Mouse (Mus musculus): ENCODE results near the gene Il1rap.

Gene Il1rap

DNA sequence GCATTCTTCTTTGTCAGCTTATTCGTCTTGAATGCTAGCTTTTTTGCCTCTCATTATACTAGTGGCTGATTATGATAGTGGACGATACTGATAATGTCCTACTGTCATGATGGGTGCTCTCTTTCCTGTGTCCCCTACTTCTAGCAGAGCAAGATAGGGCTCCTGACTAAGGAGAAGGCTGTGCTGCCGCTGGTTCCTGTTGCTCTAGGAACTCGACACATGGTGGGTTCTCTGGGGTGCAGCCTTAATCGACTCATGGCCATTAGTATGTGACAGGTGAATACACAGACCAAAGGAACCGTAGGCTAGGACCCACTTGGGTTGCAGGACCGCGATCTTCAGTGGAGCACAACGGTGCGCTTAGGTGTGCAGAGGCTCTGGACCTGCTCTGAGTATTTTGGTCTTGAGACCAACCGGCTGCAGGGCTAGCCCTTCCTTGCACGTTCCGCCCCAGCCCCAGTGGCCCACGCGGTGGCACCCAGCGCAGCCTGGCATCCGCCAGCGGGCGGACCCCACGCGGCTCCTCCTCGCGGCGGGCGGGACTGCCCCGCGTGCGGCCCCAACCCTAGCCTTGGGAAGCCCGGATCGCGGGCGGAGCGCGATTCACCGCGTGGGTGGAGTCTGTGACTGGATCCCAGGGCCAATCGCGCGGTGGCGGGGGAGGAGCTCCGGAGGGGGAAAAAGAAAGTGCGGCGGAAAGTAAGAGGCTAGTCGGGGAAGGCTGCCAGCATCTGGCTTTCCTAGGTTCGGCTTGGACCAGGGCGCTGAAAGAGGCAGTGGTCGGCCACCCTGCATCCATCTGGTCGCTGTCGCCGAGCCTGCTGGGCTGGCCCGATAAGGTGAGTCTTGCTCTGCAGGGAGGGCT, at the start of gene Il1rap:
Gene Il1rap, plus strand, starts transcription at position 657 of the 865 bp plus-strand sequence.
- in situ Hi-C loops (cut with MboI, MseI): no loop called here

DNA sequence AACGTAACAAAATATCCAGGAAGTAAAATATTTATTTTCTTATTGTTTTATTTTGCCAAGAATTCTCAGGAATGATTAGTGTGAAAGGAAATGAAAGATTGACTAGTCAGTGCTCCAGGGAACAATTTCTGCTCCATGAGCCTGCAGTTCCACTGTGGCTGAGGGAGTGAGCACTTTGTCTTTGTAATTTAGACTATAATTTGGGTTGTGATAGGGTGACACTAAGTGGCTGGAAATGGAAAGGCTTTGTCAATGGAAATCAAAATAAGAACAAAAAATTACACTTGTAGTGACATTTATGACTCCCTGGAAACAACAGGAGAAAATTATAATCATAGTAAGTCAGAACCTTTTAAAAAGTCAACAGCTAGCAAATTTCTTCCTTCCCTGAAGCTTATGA, 49.2 kb upstream of the Il1rap start:
- in situ Hi-C loops (cut with MboI, MseI): no loop called here

DNA sequence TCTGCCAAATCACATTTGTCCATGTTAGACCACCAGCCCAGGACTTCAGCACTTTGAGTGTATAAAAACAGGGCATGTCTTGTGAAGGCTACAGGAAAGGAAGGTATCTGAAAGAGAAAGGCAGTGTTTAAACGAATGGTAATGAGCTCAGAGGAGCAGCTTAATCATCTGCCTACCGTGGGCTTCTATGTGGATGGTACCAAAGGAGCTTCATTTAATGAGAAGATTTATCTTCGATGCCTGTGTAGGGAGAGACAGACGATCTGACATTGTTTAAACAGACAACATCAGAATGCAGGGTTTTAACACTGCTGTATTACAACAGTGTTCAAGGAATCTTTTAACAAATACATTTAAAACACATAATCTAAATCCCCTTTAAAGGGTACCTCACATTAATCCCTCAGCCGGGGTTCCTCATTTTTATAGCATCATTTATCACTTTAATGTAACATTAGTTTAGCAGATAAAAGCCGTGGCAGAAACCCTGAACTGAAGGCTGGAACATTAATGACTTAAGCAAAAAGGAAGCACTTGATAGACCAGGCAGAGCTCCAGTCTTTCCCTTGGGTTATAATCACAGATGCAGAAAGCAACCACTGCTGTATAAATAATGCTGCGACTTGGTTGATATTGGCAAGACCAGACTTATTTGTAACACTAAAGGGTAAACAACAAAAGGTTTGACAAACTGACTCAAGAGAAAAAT, 35.2 kb upstream of the Il1rap start:
- in situ Hi-C loops (cut with MboI, MseI): no loop called here

DNA sequence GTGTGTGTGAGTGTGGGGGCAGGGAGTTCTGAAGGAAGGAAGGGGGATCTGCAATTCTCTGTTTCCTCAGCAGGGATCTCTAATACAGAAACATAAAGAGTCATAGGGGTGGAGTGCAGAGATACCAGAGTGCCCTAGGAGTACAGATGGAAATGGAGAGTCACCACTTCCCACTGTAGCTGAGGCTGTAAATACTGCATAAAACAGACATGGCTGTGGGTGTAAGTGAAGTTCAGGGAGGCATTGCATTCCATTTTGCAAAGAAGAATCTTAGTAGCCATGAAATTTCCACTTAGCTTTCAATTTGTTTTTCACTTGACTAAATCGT, 34.7 kb upstream of the Il1rap start:
- in situ Hi-C loops (cut with MboI, MseI): no loop called here

DNA sequence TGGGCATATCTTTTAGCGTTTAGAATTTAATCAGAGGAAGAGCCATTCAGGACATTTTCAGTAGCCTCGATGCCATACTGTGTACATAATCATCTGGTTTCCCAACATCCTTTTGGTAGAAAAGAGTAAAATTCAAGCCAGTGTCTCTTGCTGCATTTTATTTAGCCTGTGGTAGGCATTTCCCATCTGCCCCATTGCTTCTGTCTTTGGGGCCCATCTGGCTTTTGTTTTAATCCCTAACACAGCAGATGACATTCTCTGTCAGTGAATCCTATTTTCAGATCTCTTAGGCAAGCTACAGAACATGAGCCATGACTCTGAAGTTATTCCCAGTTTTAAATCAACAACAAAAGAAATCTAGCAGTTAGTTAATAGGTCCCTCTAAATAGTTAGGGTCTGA, 32.3 kb upstream of the Il1rap start:
- in situ Hi-C loops (cut with MboI, MseI): no loop called here

DNA sequence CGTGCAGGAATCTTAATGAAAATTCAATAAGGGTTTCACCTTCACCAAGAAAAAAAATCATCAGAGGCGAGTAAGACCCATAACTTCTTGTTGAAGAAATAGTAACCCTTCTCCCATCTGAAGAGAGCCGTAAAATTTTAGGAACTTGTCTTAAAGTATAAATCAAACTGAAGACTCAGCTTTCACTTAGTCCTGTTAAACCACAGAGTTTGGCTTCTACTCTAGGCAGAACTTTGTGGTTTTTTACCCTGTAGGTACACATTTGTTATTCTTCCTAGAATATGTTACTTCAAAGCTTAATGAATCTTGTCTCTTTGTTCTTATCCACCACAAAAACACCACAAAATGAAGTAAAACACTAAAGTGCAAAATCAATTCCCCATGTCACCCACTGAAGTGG, 29.3 kb upstream of the Il1rap start:
- in situ Hi-C loops (cut with MboI, MseI): no loop called here

DNA sequence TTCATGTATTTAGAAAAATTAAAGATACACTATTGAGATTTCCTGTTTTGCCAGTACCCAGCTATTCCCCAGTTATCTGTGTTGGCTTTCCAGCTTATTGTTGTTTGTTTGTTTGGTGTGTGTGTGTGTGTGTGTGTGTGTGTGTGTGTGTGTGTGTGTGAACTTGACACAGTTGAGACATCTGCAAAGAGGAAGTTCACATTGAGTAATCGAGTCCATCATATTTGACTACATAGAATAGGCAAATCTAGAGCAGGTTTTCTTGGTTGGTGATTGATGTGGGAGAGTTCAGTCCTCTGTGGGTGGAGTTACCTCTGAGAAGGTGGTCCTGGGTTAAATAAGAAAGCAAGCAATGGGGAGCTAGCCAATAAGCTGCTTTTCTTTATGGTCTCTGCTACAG, 22.7 kb upstream of the Il1rap start:
- in situ Hi-C loops (cut with MboI, MseI): no loop called here

DNA sequence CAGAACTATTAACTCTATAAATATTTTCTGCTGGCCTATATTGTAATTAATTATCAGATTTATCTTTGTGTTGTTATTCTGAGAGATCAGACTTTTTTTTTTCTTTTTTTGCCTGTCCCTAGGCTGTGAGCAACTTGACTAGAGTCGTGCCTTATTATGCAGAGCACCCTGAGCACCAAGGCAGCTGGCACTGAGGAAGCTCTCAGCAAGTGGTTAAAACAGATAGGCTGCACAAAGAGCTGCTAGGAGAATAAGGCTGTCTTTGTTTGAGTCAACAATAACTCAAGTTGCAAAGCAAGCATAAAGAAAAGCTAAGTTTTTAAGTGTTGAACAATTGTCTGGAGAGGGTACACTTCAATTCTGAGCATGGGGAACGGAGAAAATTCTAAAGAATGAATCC, 19.8 kb upstream of the Il1rap start:
- in situ Hi-C loops (cut with MboI, MseI): no loop called here

DNA sequence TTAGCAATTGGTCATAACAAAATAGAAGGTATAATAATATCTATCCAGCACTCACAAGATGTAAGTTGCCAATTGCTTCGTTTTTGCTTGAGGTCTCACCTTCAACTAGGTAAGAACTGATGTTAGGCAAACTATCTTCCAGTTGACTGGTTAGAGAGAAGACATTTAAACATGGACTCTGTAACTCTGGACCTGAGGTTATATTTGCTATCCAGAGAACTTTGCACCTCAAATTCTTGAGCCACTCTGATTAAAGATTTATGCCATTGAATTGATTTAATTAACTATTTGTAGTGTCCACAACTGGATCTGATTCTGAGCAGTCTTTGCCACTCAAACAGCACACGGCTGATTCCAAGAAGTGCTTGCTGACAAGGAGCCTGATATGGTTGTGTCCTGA, 18.7 kb upstream of the Il1rap start:
- in situ Hi-C loops (cut with MboI, MseI): no loop called here

DNA sequence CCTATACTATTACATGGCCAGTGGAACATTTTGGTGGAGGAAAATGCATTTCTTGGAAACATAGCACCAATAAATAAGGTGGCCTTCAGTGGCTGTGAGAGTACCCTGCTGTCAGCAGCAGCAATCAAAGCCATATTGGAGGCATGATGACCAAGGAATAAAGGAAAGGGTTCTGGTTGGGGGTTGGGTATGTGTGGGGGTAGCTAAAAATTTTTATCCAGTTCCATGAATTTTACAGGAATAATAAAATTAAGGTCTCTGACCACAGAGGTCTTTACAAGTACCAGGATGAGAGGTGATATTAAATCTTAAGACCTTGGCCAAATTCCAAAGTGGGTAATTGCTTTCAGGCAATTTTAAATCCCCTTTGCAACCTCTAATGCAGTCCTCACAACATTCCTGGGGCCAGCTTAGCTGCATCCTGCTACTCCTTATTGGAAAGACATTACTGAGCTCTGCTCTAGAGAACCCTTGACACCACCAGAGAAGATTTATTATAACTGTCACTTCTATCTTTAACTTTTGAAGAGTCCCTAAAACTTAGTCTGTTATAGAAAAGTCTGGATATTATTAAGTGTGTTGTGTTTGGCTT, 12.0 kb upstream of the Il1rap start:
- in situ Hi-C loops (cut with MboI, MseI): no loop called here

DNA sequence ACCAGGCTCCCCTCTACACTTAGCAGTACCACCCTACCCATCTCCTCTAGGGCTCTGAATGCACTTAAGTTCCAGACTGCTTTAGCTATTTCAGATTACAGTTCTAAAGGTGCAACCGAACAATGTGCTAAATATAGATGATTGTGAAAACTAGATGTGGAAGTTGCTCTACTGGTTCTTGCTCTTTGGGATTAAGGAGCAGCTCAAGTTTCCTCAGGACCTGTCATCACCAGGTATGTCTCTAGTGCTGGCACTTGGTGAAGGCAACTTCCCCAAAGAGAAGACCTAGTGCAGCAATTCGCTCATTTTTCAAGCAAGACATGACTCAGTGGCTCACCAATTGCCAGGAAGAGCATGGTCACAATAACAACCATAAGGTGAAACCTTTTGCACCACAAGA, 9.7 kb upstream of the Il1rap start:
- in situ Hi-C loops (cut with MboI, MseI): loop anchor here (10.0 kb wide), 1 partner anchor 597 kb away; no protein-coding TSS in a partner anchor

DNA sequence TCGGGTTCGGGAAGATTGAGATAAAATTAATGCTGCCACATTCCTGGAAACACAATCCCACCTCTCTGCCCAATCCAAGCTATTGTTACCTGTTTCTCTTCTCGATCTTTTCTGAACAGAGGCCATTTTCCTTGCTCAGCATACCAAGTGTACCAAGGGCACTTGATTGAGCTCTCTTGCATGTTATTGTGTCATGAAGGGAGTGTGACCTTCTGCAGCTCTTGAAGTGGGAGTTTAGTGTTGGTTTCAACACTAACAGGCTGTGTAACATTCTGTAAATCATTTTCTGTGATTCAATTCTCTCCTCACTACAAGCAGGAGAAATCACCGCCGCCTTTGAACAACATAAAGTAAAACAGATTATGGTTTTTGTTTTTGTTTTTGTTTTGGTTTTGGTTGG, 7.3 kb upstream of the Il1rap start:
- in situ Hi-C loops (cut with MboI, MseI): loop anchor here (10.0 kb wide), 1 partner anchor 599 kb away; no protein-coding TSS in a partner anchor

DNA sequence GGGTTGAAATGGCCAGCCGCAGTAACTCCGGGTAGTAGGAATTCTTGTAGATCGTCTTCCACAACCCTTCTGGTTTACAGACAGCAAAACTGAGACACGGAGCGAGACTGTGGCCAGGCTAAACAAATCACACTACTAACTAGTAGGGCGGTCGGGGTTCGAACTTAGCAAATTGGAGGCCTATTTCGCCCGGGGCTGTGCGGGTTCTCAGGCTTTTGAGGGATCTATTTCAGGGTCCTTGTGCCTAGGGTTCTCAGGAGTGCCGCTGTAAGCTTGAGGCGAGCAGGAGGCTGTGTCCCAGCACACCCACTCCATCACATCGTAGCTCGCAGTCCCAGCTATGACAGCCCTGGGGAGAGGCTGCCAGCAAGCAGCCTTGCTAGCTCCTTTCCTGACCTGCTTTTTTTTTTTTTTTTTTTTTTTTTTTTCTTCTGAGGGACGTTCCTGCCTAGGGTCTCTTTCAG, 441 bp downstream of the Il1rap start:
- in situ Hi-C loops (cut with MboI, MseI): no loop called here

DNA sequence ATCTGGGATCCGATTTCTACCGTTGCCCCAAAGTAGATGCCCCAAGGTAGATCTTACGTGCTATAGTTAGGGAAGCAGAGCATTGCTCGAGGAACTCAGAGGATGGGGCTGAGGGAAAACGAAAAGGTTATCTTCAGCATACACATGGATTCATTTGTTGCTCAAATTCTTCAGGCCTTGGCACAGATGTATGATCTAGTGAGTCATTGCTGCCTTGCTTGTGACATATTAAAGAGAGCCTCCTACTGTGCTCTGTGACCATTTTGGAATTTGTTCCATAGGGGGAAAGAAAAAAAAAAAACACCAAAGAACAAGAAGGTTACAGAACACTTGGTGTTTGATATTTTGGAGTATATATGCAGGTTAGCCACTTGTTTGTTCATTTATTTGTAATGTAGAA, 4.3 kb downstream of the Il1rap start:
- in situ Hi-C loops (cut with MboI, MseI): no loop called here

DNA sequence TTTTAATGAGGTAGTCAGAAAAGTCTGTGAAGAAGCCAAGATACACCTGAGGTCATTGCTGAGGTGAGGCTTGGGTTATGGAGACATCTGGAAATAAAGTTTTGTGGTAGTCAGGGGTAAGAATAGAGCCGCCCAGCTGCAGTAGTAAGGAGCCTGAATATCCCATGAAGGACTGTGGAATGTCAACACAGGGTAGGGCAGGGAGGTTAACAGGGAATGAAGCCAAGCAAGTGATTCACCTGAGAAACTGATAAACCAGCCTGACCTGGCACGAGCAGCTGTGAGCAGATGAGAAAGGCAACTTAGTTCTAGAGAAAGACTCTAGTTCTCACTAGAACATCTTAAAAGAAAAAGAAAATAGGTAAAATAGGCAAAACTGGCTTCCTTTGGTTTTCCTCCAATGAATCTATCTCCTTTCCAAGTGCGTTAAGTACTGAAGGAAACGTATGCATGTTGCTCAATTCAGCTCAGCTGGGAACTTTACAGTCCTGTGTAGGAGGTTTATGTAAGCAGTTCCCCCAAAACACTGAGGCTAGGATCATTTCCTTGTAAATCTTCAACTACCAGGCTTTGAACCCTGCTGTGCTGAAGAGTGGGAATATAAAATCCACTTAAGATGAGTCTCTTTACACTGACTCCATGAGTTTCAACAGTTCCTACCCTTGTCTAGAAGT, 9.5 kb downstream of the Il1rap start:
- in situ Hi-C loops (cut with MboI, MseI): no loop called here

DNA sequence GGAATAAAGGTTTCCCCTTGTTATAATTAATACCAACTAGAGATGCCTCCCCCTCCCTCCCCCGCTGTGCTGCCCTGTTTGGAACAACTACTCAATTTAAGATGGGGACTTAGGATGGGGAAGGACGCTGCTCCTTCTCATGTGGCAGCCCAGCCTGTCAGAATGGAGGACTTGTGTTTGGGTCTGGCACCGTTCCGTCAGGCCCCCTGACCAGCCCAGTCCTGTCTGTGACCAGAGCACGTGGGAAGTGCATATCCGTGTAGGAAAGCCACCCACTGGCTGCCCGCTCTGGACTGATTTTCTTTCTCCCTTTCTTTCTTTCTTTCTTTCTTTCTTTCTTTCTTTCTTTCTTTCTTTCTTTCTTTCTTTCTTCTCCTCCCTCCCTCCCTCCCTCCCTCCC, 14.9 kb downstream of the Il1rap start:
- in situ Hi-C loops (cut with MboI, MseI): no loop called here

DNA sequence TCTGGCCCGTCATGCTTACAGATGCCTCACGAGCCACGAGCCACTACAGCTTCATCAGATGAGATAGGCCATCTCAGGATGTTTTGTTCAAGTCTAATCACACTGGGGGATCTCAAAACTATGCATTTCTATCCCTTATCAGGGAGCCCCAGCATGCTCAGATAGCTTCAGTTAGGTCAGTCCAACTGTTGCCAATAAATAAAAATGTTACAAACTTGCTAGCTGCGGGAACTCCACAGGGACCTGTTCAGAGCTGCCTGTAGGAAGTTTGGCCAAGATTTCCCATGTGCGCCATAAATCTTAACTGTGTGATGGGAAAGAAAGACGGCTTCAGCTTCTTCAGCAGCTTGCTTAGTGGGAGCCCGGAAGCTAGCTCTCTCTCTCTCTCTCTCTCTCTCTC, 15.8 kb downstream of the Il1rap start:
- in situ Hi-C loops (cut with MboI, MseI): no loop called here

DNA sequence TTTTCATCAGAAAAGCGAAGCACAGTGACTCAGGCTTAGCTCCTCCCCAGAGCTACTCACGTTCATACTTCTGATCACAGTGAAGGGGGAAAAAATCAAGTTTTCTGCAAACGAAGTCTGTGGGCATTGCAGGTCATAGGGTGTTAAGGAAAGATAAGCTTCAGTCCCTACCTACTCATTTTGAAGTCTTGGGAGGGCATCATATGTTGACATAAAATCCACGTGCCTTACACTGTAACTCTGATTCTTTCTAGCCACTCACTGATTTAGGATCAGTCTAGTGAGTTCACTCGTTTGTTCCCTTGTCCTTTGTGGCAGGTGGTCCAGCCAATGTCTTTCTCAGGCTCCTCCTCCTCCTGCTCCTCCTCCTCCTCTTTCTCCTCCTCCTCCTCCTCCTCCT, 17.1 kb downstream of the Il1rap start:
- in situ Hi-C loops (cut with MboI, MseI): no loop called here

DNA sequence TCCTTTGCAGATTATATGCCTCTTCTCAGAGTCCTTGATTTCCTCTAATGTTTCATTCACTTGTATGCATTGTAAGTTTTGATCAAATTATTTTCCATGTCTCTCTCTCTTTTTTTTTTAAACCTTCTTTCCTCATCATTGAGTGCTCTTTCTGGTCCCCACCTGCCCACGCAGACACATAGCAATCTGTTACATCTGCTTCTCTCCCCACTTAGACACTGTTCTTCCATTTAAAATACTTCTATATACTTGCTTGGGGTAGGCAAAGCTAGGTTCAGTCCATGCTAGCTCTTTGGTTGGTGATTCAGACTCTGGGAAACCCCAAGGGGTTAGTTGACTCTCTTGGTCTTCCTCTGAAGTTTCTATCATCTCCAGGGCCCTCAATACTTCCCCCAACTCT, 20.0 kb downstream of the Il1rap start:
- in situ Hi-C loops (cut with MboI, MseI): loop anchor here (10.0 kb wide), 1 partner anchor 843 kb away; no protein-coding TSS in a partner anchor

DNA sequence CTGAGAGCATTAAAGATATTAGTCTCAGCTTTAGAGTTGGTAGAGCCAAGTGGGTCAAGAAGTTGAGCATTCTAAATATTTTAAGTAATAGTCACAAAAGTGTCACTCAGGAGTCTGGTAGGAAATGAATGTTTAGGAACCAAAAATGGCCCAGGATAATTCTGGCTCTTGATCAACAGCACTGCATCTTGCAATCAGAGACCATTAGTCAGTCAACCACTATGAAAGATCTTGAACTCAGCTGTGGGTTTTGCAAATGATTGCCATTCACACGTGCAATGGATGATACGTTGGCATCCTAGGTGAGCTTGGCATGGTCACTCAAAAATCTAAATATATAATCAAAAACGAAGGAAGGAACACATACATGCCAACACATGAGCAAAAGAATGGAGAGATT, 23.1 kb downstream of the Il1rap start:
- in situ Hi-C loops (cut with MboI, MseI): loop anchor here (10.0 kb wide), 1 partner anchor 840 kb away; no protein-coding TSS in a partner anchor

DNA sequence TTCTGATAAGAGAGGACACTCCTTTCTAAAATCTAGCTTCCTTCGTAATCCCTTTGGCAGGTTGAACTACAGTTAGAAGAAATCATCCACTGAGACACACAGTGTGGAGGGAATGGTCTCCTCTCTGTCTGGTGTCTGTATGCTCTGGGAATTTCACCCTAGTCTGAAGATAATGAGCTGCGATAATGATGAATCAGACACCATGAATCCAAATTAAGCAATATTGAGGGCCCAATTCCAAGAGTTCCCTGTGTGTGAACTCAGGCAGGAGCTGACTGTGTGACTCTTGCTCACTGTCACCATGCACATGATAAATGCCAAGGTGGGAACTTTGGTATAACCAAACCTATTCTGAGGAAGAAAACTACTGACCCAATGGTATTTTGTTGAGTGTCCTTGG, 26.5 kb downstream of the Il1rap start:
- in situ Hi-C loops (cut with MboI, MseI): loop anchor here (10.0 kb wide), 1 partner anchor 837 kb away; no protein-coding TSS in a partner anchor

DNA sequence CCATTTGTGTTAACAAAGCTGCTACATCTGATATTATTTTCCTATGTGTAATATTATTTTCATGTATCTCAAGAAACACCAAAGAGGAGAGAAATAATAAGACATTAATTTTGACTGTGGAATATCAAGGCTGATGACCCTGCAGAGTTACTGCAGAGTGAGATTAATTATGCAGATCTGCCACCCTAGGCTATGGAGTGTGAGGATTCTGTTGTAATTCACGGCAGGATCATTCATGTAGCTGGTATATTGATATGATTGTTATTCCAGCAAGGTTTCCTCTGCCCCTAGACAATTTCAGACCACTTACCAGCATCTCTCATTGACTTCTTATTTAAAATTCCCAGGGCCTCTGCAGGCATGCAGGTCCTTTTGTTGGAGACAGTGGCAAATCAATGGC, 29.0 kb downstream of the Il1rap start:
- in situ Hi-C loops (cut with MboI, MseI): no loop called here

Measured in T-helper 1 cell (primary cell).